Mouse (Mus musculus): ENCODE data around the gene Nup210l.
"Not testable (repeated sequence)": the region's sequence is repeated elsewhere in the genome, so short reads cannot be mapped to it uniquely, and the experiment has no call there.

Gene Nup210l

DNA sequence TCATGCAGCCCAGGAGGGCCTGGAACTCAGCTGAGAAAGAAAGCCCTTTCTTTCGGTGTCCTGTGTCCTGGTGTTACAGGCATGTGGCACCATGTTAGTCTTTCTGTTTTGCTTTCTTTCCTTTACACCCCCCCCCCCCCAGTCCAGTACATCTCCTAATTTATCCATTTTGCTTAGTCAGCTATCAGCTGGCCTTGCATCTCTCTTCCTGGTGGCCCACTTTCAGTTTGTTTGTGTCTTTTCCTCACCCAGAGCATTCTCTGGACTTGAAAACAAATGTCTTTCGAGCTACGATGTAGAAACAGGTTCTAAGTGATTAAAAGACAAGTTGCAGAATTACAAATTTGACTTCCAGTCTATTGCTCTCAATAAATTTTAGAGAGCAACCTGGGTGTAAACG lies 118.5 kb downstream of the Nup210l start:
- no peak for DNase-seq (ENCODE audit: low spot score)

GRCm38 (mm10) chr3:90222941-90223340 lies 119.0 kb downstream of the Nup210l start:
- no peak for DNase-seq (ENCODE audit: low spot score)

DNA sequence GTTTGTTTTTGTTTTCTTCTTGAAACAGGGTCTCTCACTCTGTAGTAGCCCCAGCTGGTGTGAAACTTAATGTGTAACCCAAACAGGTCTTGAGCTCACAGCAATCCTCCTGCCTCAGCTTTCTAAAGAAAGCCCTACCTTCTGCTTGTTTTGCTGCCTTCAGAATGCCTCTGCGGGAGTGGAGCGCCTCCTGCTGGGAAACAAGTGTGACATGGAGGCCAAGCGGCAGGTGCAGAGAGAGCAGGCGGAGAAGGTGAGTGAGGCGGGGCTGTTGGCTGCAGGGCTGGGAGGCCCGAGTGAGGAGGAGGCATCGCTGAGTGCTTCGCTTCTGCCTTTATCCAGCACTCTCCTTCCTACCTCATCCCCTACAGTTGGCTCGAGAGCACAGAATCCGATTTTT lies 120.4 kb downstream of the Nup210l start:
- DNase-seq (ENCODE audit: low spot score): no peak

DNA sequence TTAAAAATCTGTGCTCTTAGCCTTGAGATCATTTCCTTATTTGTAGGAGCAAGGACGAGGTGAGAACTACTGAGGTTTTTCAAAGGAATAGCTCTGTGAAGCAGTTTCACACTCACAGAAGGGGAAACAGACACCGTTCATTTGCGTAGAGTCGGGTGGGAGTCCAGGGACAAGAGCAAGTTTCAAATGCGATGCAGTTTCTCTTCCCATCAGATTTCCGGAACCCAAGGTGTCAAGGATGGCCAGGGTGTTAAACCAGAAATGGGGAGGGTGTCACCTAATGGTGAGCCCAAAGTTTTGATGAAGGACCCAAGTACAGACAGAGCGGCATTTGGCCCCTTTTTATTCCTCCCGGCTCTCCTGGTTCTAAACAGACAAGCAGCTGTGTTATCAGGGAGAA lies 127.1 kb downstream of the Nup210l start:
- DNase-seq (ENCODE audit: low spot score): no peak

DNA sequence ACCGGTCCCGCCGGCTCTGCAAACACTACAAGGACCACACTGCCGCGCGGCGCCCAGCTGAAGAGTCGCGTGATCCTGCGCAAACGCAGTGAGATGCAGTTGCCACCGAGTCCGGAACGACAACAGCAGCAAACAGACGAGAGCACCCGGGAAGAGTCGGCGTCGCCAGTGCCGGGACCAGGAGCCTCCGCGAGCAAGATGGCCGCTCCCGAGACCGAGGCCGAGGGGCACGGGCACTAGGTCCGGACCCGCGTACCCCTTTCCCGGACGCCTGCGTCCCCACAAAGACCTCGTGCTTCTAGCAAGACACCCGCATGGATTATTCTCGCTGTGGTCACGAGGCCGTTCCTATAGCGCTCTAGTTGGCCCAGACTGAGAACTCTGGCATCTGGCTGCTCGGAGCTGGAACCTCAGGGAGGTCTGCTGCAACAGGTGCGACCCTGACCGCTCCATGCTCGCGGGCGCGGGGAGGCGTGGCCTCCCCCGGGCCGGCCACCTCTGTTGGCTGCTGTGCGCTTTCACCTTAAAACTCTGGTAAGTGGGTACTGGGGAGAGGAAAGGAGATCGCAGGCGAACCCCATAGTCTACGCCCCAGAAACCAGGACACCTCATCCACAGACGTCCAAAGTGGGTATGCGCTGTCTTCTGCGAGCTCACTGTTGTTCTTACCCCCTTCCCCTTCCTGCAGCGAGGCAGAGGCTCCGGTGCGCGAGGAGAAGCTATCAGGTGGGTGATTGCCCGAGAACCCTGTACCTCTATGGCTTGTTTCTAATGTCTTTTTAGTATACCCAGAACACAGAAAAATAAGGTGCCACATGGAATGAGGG lies 127.8 kb downstream of the Nup210l start, which contains the start of gene Jtb:
Jtb (plus strand) TSS at position 91 of the 827 bp plus-strand sequence.
- peak; percentile 93 for DNase-seq (ENCODE audit: low spot score)

DNA sequence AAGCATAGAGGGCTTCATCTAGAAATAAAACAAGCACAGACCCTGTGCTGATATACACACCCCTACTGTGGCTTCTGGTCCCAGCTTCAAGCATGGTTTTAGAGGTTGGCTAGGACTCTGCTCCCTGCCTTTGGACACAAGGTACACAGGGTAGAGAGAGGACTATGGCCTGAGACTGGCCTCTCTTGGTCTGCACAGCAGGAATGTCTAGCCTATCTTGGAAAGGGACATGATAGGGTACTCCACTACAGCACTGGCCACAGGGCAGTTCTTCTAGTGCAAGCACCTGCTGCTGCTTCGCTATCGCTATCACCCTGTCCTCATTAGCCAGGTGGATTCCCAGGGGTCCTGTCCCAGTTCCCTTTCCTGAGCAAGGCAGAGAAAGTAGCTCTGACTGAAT lies 137.3 kb downstream of the Nup210l start:
- DNase-seq (ENCODE audit: low spot score): no peak

DNA sequence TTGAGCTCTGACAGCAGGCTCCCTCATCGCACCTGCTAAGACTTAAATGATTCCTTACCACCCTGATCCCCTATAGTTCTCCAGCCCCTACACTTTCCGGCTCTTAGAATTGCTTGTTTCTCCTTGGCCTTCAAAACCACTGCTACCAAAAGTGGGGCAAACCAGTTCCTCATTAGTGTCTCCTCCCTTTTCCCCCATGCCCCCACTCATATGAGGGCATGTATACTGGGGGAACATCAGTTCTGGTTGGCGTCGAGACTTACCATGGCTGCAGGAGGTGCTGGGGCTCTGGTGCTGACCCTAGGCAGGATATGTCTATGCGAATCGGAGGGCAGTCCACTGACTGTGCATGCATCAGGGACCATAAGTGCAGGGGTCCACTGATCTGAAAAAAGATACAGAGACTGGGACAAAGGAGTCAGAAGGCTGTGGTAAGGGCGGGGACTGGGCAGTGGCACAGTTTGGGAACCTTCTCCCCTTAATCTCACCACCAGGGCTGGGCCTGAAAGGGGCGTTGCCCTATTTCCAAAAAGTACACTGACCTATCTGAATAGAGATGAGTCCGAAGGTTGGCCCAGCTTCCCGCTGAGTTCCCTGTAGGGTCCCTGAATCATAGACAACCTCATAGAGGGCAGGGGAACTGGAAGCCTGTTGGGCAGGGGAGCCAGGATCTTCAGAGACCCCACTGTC lies 137.9 kb downstream of the Nup210l start:
- no peak for DNase-seq (ENCODE audit: low spot score)

DNA sequence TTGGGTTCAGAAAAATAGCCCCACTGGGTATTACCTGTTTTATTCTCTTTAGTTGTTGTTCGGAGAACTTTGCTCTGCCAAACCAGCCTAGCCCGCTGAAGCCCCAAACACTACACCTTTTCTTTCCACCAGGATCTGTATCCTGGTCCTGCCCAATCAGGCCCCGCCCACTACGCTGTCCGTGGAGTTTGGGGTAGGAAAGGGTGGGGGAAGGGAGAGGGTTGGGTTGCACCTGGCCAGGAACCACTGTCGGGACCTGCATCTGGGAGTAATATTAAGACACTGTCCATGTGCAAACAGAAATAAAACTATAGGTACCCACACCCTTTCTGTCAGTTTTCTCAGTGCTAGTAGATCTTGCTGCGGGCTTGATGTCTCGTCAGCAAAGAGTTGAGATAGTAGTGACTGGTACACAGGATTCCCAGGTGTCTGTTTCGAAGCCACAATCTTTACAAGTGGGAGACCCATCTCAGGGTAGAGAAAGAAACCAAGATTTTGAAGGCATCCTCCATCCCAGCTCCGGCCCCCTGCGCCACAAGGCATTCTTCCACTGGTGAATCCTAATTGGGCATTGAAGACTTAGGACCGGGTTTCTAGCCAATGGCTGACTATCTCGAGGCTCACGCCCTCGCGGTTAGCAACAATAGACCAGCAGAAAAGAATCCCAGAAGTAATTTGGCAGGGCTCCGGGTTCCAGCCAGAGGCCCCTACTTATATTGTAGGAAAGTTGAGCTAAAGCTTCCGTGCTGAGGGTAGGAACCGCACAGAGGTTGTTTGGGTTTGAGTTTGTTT lies 139.2 kb downstream of the Nup210l start, which contains the start of gene Creb3l4:
Creb3l4 (minus strand) TSS at position 529 of the 792 bp plus-strand sequence.
- no peak for DNase-seq (ENCODE audit: low spot score)

DNA sequence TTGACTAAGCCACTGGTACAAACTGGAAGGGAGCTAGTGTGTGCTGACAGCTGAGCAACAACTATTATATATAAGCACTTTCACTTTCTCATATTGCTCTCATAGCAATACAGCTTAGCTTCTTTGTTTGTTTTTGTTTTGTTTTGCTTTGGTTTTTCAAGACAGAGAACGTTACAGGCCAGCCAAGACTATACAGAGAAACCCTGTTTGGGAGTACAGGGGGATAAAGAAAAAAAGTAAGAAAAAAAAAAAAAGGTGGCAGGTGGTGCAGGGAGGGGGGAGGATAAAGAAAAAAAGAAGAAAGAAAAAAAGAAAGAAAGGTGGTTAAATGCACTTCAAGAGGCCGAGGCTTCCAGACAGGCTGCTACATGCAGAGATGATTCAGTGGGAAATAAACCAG lies 141.5 kb downstream of the Nup210l start:
- DNase-seq (ENCODE audit: low spot score): no peak

- no peak for DNase-seq (ENCODE audit: low spot score)
Observed at GRCm38 (mm10) chr3:90247630-90247959, 143.7 kb downstream of the Nup210l start.

DNA sequence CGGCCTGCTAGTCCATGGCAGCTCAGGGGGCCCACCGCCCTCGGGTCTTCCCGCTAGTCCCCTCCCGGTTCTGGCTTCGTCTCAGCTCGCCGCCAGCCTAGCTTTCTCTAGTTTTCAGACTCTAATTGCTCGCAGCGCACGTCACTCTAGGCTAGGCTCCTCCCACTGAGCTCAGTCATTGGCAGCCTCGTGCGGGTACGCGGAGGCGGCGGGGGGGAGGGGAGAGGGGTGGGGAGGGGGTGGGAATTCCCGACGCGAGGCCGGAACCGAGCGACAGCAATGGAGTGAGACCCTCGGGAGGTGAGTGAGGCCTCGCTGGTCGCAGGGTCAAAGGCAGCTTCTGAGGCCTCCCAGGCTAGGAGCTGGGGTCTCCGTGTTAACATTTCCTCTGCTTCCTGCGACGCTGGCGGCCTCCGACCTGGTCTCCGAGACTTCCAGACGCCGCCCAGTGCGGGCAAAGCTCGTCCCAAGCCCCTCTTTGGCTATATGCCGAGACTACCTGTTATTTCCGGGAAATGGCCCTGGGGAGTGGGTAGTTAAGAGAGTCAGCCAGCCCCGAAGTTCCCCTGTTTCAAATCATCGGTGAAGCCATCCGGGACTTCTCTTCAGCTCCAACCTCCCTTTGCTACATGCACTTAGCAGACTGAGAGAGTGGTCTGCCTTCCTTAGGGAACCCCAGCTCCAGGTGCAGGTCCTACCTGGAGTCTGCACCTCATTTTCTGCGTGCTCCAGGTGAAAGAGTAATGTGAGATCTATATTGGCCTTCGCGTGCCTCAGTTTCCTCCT lies 144.2 kb downstream of the Nup210l start, which contains the start of gene Slc39a1:
Slc39a1 (plus strand) TSS at position 213 of the 786 bp plus-strand sequence.
- peak; percentile 93 for DNase-seq (ENCODE audit: low spot score)

- no peak for DNase-seq (ENCODE audit: low spot score)
Observed at GRCm38 (mm10) chr3:90248746-90249100, 144.8 kb downstream of the Nup210l start.

DNA sequence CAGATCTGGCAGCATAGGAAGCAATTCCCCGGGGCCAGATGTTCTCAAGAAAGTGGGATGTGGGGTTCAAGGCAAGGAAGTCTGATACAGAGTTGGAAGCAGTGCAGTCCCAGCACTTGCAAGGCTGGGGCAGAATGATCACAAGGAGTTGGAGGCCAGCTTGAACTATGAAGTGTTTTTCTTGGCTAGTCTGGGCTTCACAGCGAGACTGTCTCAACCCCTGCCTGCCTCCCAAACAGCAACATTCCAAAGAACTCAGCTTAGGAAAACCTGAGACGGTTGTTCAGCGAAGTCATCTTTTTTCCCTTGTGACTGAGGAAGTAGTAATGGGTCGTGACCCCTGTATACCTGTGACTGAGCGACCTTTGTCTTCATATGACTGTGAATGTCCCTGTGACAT lies 146.9 kb downstream of the Nup210l start:
- no peak for DNase-seq (ENCODE audit: low spot score)

- not testable (repeated sequence) for DNase-seq (ENCODE audit: low spot score)
Observed at GRCm38 (mm10) chr3:90251731-90252226, 147.8 kb downstream of the Nup210l start.

- DNase-seq (ENCODE audit: low spot score): not testable (repeated sequence)
Observed at GRCm38 (mm10) chr3:90252659-90253058, 148.7 kb downstream of the Nup210l start.

GRCm38 (mm10) chr3:90253174-90253573 lies 149.2 kb downstream of the Nup210l start:
- DNase-seq (ENCODE audit: low spot score): not testable (repeated sequence)

DNA sequence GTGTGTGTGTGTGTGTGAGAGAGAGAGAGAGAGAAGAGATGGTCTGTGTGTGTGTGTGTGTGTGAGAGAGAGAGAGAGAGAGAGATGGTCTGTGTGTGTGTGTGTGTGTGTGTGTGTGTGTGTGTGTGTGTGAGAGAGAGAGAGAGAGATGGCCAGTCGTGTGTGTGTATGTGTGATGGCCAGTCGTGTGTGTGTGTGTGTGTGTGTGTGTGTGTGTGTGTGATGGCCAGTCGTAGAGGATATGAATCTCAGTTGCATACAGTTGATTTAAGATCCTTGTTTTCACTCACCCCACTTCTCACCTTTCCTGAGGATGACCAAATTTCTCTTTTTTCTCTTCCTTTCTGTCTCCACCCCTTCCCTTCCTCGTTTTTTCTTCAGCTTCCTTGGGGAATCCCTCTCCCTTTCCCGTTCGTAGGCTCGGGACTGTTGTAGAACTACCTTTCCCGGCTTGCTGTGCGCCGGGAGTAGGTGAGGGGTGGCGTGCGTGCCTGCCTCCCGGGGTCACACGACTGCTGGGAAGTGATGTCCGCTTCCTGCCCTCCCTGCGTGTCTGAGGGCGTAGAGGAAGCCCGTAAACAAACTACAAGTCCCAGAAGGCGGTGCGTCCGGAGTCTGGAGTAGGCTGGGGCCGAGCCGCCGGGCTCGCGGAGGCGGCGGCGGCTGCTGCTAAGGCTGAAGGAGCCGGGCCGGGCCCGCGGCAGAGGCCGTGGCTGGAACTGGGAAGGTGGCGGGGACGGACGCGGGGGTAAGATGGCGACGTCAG lies 149.9 kb downstream of the Nup210l start, which contains the start of gene Crtc2:
Crtc2 (plus strand) TSS at position 511 of the 766 bp plus-strand sequence.
- peak; percentile 97 for DNase-seq (ENCODE audit: low spot score)

DNA sequence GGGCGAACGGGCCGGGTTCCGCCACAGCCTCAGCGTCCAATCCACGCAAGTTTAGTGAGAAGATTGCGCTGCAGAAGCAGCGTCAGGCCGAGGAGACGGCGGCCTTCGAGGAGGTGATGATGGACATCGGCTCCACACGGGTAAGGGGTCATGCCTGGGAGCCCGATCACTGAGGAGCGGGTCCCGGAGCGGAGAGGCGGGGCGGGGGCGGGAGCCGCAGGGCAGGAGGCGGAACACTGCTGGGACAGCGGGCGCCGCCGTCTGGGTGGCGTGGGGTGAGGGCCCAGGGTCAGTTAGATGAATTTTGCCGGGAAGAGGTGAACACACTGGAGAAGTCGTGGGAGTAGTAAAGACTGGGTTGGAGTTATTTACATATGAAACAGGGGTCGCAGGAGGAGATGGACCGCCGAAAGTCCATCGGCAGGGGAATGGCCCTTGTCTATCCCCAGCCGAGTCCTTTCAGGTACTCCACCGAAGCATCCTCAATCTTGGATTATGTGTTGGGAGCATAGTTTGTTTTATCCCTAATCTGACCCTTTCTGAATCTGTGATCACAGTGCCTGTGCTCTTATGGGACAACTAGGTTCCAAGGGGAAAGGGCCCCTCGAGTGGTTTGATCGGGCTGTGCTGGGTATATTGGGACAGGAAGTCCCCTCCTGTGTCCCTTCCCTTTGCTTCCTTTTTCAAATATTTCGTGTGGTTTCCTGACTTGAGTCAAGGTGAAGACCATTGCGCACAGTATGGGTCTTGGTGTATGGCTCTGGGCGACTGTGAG lies 150.7 kb downstream of the Nup210l start:
- DNase-seq (ENCODE audit: low spot score): no peak

- no peak for DNase-seq (ENCODE audit: low spot score)
Observed at GRCm38 (mm10) chr3:90255194-90255565, 151.2 kb downstream of the Nup210l start.

Measured in left cerebral cortex, adult 11 months (tissue).